Mouse (Mus musculus) hindbrain, embryonic 15.5 days (tissue): ENCODE measurements around the gene Tmem214. TPM values are rescaled to one million over a fixed set of nuclear protein-coding genes. Genes with fewer than 3 reads are reported as not detected.

Experiments
- ATAC-seq: fragments of 200-750 bp; cut with Nextera tagmentation; 2 replicates; pipeline ENCODE4 v1.8.0; 2017; ENCODE audit warnings: low read depth, moderate number of reproducible peaks, moderate TSS enrichment; ENCODE audit not compliant: low FRiP score
- H3K27ac ChIP-seq: fragments of 300-500 bp; sonication (generic); replicated peaks from 2 replicates; pipeline ENCODE4 v1.5.1; 2015; ENCODE audit warnings: mild to moderate bottlenecking, inconsistent platforms
- H3K27me3 ChIP-seq: fragments of 300-500 bp; sonication (generic); 2 replicates; pipeline ENCODE4 v1.6.1; 2015; ENCODE audit warnings: control low read depth, inconsistent platforms
- H3K36me3 ChIP-seq: fragments of 300-500 bp; sonication (generic); 2 replicates; pipeline ENCODE4 v1.6.1; 2015; ENCODE audit warnings: control low read depth, inconsistent platforms
- H3K4me1 ChIP-seq: fragments of 300-500 bp; sonication (generic); replicated peaks from 2 replicates; pipeline ENCODE4 v1.6.1; 2015; ENCODE audit warnings: control low read depth, inconsistent platforms
- H3K4me2 ChIP-seq: fragments of 300-500 bp; sonication (generic); 2 replicates; pipeline ENCODE4 v1.6.1; 2015; ENCODE audit warnings: moderate library complexity, mild to moderate bottlenecking, inconsistent platforms
- H3K4me3 ChIP-seq: fragments of 300-500 bp; sonication (generic); 2 replicates; pipeline ENCODE4 v1.5.1; 2015; ENCODE audit warnings: mild to moderate bottlenecking, inconsistent platforms
- H3K9ac ChIP-seq: fragments of 300-500 bp; sonication (generic); 2 replicates; pipeline ENCODE4 v1.6.1; 2015; ENCODE audit warnings: inconsistent platforms
- H3K9me3 ChIP-seq: fragments of 300-500 bp; sonication (generic); 2 replicates; pipeline ENCODE4 v1.6.1; 2016; ENCODE audit warnings: control low read depth, inconsistent platforms
- WGBS: fragments of 180-500 bp; shearing (Covaris S2); methylation state at CpG from one replicate; pipeline ENCODE4 v1.1.7; 2015; 5-methylcytosine and 5-hydroxymethylcytosine counted together
- polyA plus RNA-seq: library from polyadenylated mRNA; unstranded; fragments of >200 nt; fragmentation: Nextera tagmentation; extraction: Ambion mirVana; gene quantifications from 2 replicates; pipeline ENCODE4 v1.2.1, GENCODE M21; 2015

Gene Tmem214
- polyA plus RNA-seq, 1 experiment from 2014 or later, result 67.7 TPM

DNA sequence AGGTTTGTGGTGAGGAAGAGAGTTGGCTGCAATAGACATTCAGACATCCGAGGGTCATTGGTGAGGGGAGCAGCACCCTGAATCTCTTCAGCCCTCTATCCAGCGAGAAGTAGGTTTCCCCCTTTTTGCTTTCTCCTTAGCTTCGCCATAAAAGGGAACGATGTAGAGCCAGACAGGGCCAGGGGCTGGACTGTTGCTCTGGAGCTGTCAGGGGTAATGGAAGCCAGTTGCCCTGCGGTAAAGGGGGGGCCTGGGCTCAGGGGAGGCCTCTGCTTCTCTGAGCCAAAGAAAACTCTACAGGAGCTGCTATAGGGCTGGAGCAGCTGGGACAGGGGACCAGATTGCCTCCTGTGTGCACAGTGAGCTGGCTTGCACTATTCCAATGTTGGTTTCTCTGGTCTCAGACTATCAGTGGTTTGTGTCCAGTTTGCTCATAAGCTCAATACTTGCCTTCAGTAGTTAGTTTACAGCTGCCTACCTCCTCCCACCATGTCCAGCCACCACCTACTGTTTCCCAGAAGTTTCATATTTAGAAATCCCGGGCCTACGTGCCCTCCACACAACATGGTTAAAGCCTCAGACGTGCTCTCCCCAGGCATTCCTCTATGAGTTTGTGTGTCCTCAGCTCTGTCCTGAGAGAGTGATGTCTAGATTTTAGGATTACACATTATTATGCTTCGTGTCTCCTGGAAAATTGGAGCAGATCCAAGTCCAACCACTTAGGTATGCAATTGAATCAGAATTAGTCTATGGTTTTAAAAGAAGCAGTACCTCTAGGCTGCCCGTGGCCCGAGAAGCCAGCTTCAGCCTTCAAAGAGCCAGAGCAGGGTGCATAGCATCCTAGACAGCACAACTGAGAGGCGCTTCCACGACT, 40.9 kb downstream of the Tmem214 start:
- Histone ChIP-seq H3K9me3 (no peaks in the 10 kb centered on the region), H3K4me2 (peak overlapping the region; percentile 99), H3K9ac (peak overlapping the region; percentile 78), H3K4me1 (peaks cover 47% of the 10 kb centered on the region), H3K4me3 (peak overlapping the region; percentile 80), H3K27ac (no peak overlapping the region), H3K27me3 (no peaks in the 10 kb centered on the region), H3K36me3 (peaks cover 16% of the 10 kb centered on the region)
- WGBS, result 55% methylated on average over 13 of the region's 13 CpGs
- ATAC-seq, result 0 out of 2 replicates have a peak, but pooled peaks have one; percentile 2

DNA sequence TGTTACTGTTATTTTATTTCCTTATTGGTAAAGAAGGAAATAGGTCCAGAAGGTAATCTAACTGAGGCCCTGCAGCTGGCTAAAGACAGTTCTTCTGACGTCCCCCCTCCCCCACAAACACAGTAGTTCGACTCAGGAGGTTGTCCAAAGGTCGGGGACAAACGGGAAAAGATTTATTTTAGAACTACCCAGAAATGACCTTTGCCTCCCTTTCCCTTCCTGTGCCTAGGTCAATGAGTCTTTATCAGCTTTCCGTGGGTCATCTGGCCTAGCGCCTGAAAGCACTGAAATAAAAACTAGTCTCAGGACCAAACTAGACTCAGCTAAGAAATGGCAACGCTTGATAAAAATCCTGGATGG, 41.5 kb downstream of the Tmem214 start:
- Histone ChIP-seq H3K9ac (no peak overlapping the region), H3K36me3 (peaks cover 12% of the 10 kb centered on the region), H3K4me3 (no peak overlapping the region), H3K4me1 (peaks cover 47% of the 10 kb centered on the region), H3K27ac (no peak overlapping the region), H3K9me3 (no peaks in the 10 kb centered on the region), H3K27me3 (no peaks in the 10 kb centered on the region), H3K4me2 (no peak overlapping the region)
- WGBS, result 64% methylated on average over 7 of the region's 7 CpGs
- ATAC-seq, result no peak

DNA sequence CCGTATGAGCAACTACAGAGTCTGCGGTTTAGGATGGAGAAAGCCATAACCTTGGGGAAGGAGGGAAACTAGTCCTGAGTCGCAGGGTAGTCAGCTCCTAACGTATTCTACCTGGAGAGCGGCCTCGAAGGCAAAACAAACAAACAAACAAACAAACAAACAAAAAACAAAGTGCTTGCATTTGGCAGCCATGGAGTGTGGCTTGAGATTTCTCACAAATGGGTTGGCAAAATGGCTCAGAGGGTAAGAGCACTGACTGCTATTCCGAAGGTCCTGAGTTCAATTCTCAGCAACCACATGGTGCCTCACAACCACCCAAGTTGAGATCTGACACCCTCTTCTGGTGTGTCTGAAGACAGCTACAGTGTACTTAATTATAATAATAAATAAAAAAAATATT, 42.1 kb downstream of the Tmem214 start:
- WGBS, result 86% methylated on average over 7 of the region's 7 CpGs
- H3K27me3 ChIP-seq, result no peaks in the 10 kb centered on the region
- ATAC-seq, result no peak
- H3K27ac ChIP-seq, result no peak overlapping the region
- H3K4me2 ChIP-seq, result no peak overlapping the region
- H3K9me3 ChIP-seq, result no peaks in the 10 kb centered on the region
- H3K4me3 ChIP-seq, result no peak overlapping the region
- peaks cover 44% of the 10 kb centered on the region for H3K4me1 ChIP-seq
- peaks cover 6% of the 10 kb centered on the region for H3K36me3 ChIP-seq
- no peak overlapping the region for H3K9ac ChIP-seq

DNA sequence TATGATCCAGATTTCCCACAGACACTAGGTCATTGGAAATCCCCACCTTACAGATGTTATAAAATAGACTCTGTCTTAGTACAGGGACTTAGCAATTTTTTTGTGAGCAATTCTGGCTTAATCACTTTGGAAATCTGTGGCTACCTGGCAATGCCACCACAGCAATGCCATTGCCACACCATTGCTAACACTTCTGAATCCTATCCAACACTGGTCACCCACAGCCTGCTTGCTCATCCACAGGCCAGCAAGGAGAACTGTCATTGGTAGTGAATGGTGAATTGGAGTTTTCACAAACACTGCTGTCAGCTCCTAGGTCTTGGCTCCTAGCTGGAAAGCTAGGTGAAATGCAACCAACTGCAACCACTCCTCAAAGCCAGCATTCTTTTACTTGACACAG, 42.7 kb downstream of the Tmem214 start:
- H3K27me3 ChIP-seq, result no peaks in the 10 kb centered on the region
- H3K4me1 ChIP-seq, result peaks cover 41% of the 10 kb centered on the region
- H3K4me3 ChIP-seq, result no peak overlapping the region
- no peak for ATAC-seq
- peaks cover 1% of the 10 kb centered on the region; the same call in 1 of the 2 replicates for H3K36me3 ChIP-seq
- no peak overlapping the region for H3K27ac ChIP-seq
- H3K9ac ChIP-seq, result no peak overlapping the region
- no peak overlapping the region for H3K4me2 ChIP-seq
- no peaks in the 10 kb centered on the region for H3K9me3 ChIP-seq

DNA sequence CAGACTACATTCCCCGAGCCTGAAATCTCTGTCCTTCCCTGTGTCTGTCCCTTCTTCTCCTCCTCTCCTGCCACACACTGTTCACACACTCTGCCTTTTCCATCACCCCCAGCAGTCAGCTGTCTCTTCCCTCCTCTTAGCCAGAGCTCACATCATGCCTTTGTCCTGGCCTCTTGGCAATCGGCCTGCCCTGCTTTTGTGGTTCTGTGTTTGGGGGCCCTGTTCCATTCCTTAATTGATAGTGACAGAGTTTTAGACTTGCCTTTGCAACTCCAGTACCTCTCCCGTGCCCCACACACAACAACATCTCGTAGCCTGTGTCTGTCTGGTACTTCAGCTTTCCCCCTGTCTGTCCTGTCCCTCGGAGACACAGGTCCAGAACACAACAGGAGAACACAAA, 44.3 kb downstream of the Tmem214 start:
- Histone ChIP-seq H3K4me1 (peaks cover 32% of the 10 kb centered on the region), H3K4me3 (no peak overlapping the region), H3K27ac (peak overlapping the region; percentile 59; the same call in 1 of the 2 replicates), H3K9ac (no peak overlapping the region), H3K36me3 (no peaks in the 10 kb centered on the region), H3K27me3 (no peaks in the 10 kb centered on the region), H3K9me3 (no peaks in the 10 kb centered on the region), H3K4me2 (no peak overlapping the region)
- ATAC-seq, result no peak
- 50% methylated on average over 5 of the region's 5 CpGs for WGBS

DNA sequence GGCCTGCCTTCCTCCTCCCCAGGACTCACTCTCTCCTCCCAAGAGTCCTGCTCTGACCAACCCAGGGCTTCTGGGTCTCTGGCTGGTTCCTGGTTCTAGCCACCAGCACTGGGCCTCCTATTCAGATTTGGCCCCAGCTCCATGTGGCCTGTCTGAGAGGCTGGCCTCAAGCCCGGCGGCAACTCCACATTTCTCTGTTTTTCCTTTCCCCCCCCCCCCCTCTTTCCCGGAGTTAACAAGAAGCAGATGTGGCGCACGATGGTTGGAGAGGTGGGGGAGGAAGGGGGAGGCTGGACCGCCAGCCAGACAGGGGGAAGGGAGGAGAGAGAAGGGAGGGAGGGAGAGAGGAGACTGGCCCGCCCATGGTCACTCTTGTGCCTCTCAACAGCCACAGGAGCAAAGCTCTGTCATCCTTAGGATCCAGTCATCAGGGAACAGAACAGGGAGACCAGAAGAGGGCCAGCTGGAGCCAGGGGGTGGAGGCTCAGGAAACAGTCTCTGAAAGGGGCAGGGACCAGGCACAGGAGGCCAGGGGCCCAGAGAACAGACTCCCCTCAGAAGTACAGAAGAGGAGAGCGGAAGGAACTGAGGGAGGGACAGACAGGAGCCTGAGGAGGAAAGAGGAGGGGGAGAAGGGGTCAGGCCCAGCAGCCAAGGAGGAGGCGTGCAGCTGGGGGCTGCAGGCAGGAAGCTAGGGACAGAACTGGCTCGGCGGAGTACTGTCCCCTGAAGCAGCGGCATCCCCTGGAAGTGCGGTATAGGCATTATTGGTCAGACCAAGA, 45.4 kb downstream of the Tmem214 start, which contains the start of gene Emilin1:
TSS of gene Emilin1 (plus strand) at position 343 of the 782 bp plus-strand sequence.
- H3K9me3 ChIP-seq, result no peaks in the 10 kb centered on the region
- peaks cover 28% of the 10 kb centered on the region for H3K4me1 ChIP-seq
- H3K4me2 ChIP-seq, result peak within 1 kb of the TSS; percentile 38
- WGBS, result 31% methylated on average over 12 of the region's 13 CpGs
- peak within 1 kb of the TSS; percentile 11 for H3K4me3 ChIP-seq
- peak within 1 kb of the TSS; percentile 59 for H3K27ac ChIP-seq
- H3K36me3 ChIP-seq, result no peaks in the 10 kb centered on the region
- H3K27me3 ChIP-seq, result no peaks in the 10 kb centered on the region
- ATAC-seq, result no peak
- no peak within 1 kb of the TSS for H3K9ac ChIP-seq

DNA sequence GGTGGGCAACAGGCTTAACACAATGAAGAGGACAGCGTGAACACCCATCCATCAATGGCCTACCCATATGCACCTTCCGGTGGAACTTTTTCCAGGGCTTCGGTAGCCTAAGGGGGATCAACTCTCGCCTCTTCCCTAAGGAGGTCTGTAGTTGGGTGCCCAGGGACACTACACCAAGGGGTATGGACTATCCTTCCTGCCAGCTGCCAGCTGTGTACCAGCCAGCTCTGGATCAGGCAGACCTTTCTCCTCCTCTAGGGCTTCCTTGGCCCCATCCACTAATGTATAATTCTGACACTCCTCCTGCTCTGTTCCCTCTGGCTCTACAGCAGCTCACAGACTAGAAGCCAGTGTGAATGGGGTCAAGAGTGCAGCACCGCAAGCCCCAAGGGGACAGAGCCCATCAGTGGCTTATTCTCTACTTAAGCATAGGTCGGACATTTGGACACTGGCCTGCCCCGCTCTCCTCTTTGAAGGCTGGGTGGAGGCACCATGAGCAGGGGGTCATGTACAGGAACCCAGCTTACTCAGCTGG, 46.4 kb downstream of the Tmem214 start:
- H3K36me3 ChIP-seq, result no peaks in the 10 kb centered on the region
- peak overlapping the region; percentile 59; the same call in 1 of the 2 replicates for H3K27ac ChIP-seq
- no peaks in the 10 kb centered on the region for H3K9me3 ChIP-seq
- H3K27me3 ChIP-seq, result no peaks in the 10 kb centered on the region
- no peak for ATAC-seq
- H3K9ac ChIP-seq, result no peak overlapping the region
- WGBS, result 82% methylated on average over 7 of the region's 7 CpGs
- H3K4me2 ChIP-seq, result peak overlapping the region; percentile 38
- peak overlapping the region; percentile 11; the same call in 1 of the 2 replicates for H3K4me3 ChIP-seq
- peaks cover 24% of the 10 kb centered on the region for H3K4me1 ChIP-seq

DNA sequence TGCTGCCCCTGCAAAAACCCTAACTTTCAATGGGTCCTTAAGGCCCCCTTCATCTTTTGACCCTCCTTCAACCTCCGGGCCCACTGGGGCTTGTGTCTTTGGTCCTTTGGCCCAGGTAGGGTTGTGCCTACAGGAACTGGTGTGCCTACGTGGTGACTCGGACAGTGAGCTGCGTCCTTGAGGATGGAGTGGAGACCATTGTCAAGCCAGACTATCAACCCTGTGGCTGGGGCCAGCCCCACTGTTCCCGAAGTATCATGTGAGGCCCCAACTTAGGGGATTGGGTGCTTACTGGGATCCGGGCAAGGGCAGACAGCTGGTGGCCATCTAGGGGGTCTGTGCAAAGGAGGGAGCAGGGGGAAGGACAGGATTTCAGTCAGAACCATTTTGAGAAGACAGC, 47.0 kb downstream of the Tmem214 start:
- WGBS, result 82% methylated on average over 6 of the region's 6 CpGs
- no peaks in the 10 kb centered on the region for H3K36me3 ChIP-seq
- peaks cover 24% of the 10 kb centered on the region for H3K4me1 ChIP-seq
- H3K27ac ChIP-seq, result no peak overlapping the region
- H3K4me3 ChIP-seq, result no peak overlapping the region
- no peak for ATAC-seq
- no peaks in the 10 kb centered on the region for H3K27me3 ChIP-seq
- H3K4me2 ChIP-seq, result peak overlapping the region; percentile 38
- no peak overlapping the region for H3K9ac ChIP-seq
- H3K9me3 ChIP-seq, result no peaks in the 10 kb centered on the region

DNA sequence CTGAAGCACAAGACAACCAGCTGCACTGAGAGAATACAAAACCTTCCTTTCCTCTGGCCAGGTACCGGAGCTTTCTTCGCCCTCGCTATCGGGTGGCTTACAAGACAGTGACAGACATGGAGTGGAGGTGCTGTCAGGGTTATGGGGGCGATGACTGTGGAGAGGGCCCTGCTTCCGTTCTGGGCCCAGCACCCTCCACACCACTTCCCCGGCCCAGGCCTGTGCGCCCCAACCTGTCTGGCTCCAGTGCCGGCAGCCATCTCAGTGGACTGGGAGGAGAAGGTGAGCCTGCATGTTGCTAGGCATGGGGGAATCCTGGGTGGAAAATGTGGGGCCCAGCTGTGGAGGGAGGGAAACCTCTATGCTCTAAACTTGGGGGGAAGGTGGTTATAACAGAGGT, 47.6 kb downstream of the Tmem214 start:
- ATAC-seq, result peak; percentile 21; the same call in 1 of the 2 replicates
- H3K4me2 ChIP-seq, result peak overlapping the region; percentile 38
- H3K27me3 ChIP-seq, result no peaks in the 10 kb centered on the region
- 72% methylated on average over 9 of the region's 9 CpGs for WGBS
- no peaks in the 10 kb centered on the region for H3K36me3 ChIP-seq
- peaks cover 27% of the 10 kb centered on the region for H3K4me1 ChIP-seq
- H3K9me3 ChIP-seq, result no peaks in the 10 kb centered on the region
- H3K9ac ChIP-seq, result no peak overlapping the region
- H3K27ac ChIP-seq, result 0 out of 2 replicates have a peak overlapping the region, but pooled peaks have one; percentile 23
- no peak overlapping the region for H3K4me3 ChIP-seq

DNA sequence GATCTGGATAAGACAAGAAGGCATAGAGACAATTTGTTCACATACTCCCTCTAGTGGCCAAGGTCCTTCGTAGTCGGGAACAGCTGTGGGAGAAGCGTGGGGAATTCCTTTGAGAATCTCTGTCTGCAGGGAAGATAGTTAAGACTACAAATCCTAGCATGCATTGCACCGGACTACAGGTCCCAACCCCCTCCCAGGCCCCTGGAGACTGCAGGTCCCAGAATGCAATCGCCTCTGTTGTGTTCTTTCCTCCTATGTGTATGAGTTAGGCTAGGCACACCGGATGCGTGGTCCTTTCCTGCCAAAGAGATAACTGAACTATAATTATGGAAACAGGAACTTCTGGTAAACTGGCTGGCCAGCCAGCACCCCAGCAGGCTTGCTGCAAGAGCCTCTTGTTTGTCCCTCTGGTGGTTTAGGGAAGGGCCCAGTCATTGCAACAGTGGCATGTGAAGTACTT, 48.2 kb downstream of the Tmem214 start:
- Histone ChIP-seq H3K36me3 (no peaks in the 10 kb centered on the region), H3K4me1 (peaks cover 32% of the 10 kb centered on the region), H3K4me2 (peak overlapping the region; percentile 38), H3K27ac (peak overlapping the region; percentile 57), H3K4me3 (no peak overlapping the region), H3K9ac (no peak overlapping the region), H3K27me3 (no peaks in the 10 kb centered on the region), H3K9me3 (no peaks in the 10 kb centered on the region)
- WGBS, result 3% methylated on average over 7 of the region's 7 CpGs
- ATAC-seq, result peak; percentile 83

DNA sequence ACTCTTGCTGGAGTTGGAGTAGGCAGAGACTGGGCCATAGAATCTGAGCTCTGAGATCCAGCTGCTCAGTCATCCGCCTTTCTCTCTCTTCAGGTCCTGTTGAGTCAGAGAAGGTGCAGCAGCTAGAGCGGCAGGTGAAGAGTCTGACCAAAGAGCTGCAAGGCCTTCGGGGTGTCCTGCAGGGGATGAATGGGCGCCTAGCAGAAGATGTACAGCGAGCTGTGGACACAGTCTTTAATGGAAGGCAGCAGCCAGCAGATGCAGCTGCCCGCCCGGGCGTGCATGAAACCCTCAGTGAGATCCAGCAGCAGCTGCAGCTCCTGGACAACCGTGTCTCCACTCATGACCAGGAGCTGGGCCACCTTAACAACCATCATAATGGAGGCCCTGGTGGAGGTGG, 49.0 kb downstream of the Tmem214 start:
- no peak for ATAC-seq
- no peak overlapping the region for H3K4me2 ChIP-seq
- WGBS, result 92% methylated on average over 9 of the region's 9 CpGs
- no peak overlapping the region for H3K9ac ChIP-seq
- peaks cover 38% of the 10 kb centered on the region for H3K4me1 ChIP-seq
- H3K4me3 ChIP-seq, result no peak overlapping the region
- no peaks in the 10 kb centered on the region for H3K9me3 ChIP-seq
- H3K27me3 ChIP-seq, result no peaks in the 10 kb centered on the region
- H3K36me3 ChIP-seq, result no peaks in the 10 kb centered on the region
- no peak overlapping the region for H3K27ac ChIP-seq

DNA sequence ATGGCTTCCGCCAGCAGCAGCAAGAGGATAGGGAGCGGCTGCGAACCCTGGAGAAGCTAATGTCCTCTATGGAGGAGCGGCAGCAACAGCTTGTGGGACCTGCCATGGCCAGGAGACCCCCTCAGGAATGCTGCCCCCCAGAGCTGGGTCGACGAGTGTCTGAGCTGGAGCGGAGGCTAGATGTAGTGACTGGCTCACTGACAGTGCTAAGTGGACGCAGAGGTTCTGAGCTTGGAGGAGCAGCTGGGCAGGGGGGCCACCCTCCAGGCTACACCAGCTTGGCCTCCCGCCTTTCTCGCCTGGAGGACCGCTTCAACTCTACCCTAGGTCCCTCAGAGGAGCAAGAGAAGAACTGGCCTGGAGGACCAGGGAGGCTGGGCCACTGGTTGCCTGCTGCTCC, 49.5 kb downstream of the Tmem214 start:
- no peak overlapping the region for H3K9ac ChIP-seq
- no peaks in the 10 kb centered on the region for H3K9me3 ChIP-seq
- no peak overlapping the region for H3K4me3 ChIP-seq
- no peaks in the 10 kb centered on the region for H3K36me3 ChIP-seq
- WGBS, result 91% methylated on average over 11 of the region's 11 CpGs
- no peak for ATAC-seq
- H3K4me1 ChIP-seq, result peaks cover 39% of the 10 kb centered on the region
- no peaks in the 10 kb centered on the region for H3K27me3 ChIP-seq
- no peak overlapping the region for H3K27ac ChIP-seq
- no peak overlapping the region for H3K4me2 ChIP-seq
